Mouse (Mus musculus) naive thymus-derived CD4-positive, alpha-beta T cell, adult 5 months (primary cell): ENCODE measurements around the gene Fam163b. TPM values are rescaled to one million over a fixed set of nuclear protein-coding genes. Genes with fewer than 3 reads are reported as not detected.

ENCODE experiments used
- polyA plus RNA-seq: library from polyadenylated mRNA; unstranded; fragments of 100-300 nt; shearing (Covaris generic); gene quantifications from one replicate; pipeline ENCODE4 v1.2.1, GENCODE M21; 2017

Fam163b gene
- polyA plus RNA-seq, result not detected

GRCm38 (mm10) chr2:27141950-27142693, at the start of gene Fam163b:
Fam163b (minus strand) TSS chr2:27142491.

GRCm38 (mm10) chr2:27164796-27165590, 22.7 kb upstream of the Fam163b start, which contains the start of gene Dbh:
Dbh (plus strand) TSS chr2:27165233.

GRCm38 (mm10) chr2:27079152-27079584, 63.1 kb downstream of the Fam163b start, which contains the start of gene Adamtsl2:
Adamtsl2 (plus strand) TSS chr2:27079379.

GRCm38 (mm10) chr2:27071978-27072377, 70.3 kb downstream of the Fam163b start, which contains the start of gene Mymk:
Mymk (minus strand) TSS chr2:27072179.

Other genes with a start within 250 kb of the Fam163b start
- gene Surf6, start 239.6 kb downstream of the Fam163b start, polyA plus RNA-seq, result 40.1 TPM
- gene Med22, start 231.8 kb downstream of the Fam163b start, polyA plus RNA-seq, result 19.7 TPM
- gene Rpl7a, start 231.7 kb downstream of the Fam163b start, polyA plus RNA-seq, result 329 TPM
- 81.8 TPM for gene Surf2, start 226.1 kb downstream of the Fam163b start, polyA plus RNA-seq
- gene Surf1, start 226.0 kb downstream of the Fam163b start, polyA plus RNA-seq, result 60.7 TPM
- gene Surf4, start 208.6 kb downstream of the Fam163b start, polyA plus RNA-seq, result 132 TPM
- 0.16 TPM for gene Stkld1, start 208.4 kb downstream of the Fam163b start, polyA plus RNA-seq
- 54.8 TPM for gene Rexo4, start 178.1 kb downstream of the Fam163b start, polyA plus RNA-seq
- gene Adamts13, start 169.1 kb downstream of the Fam163b start, polyA plus RNA-seq, result not detected
- gene Cacfd1, start 132.6 kb downstream of the Fam163b start, polyA plus RNA-seq, result 25.2 TPM
- not detected for gene Slc2a6, start 114.5 kb downstream of the Fam163b start, polyA plus RNA-seq
- not detected for gene Mymk, start 70.3 kb downstream of the Fam163b start, polyA plus RNA-seq
- gene Adamtsl2, start 63.1 kb downstream of the Fam163b start, polyA plus RNA-seq, result 0.09 TPM
- not detected for gene Dbh, start 22.7 kb upstream of the Fam163b start, polyA plus RNA-seq
- gene Sardh, start 105.8 kb upstream of the Fam163b start, polyA plus RNA-seq, result 0.12 TPM